ENCODE assay signal across 14 mouse cellular contexts in genomic region chr13:117705997-117706396, GRCm38 (mm10).
DNase-seq lines count a peak whose midpoint lies in the region; ATAC-seq and TF ChIP-seq lines count a peak whose summit lies in the region.
"Had no signal": no experiment of that assay in that cellular context is flagged by ENCODE, and none has a peak within 500 bp of the region (broad histone marks: within the 10 kb centered on the region; RNA-seq: fewer than 3 reads in every experiment).

No protein-coding gene starts in this region.

- H3K27me3 ChIP-seq in hindbrain, embryonic 13.5 days = no peaks in the 10 kb centered on the region
- H3K27me3 ChIP-seq in hindbrain, embryonic 11.5 days (ENCODE audit: control insufficient read depth, insufficient read depth, low read length) = no peaks in the 10 kb centered on the region
- H3K27me3 ChIP-seq in neural tube, embryonic 12.5 days (replicated peaks) = no peaks in the 10 kb centered on the region
- H3K27me3 ChIP-seq: kidney, embryonic 15.5 days; lung, embryonic 15.5 days; midbrain, embryonic 12.5 days had no signal

- H3K9me3 ChIP-seq in hindbrain, embryonic 13.5 days = no peaks in the 10 kb centered on the region
- no peaks in the 10 kb centered on the region for H3K9me3 ChIP-seq in hindbrain, embryonic 11.5 days (ENCODE audit: control insufficient read depth, low read length)
- H3K9me3 ChIP-seq in neural tube, embryonic 12.5 days = no peaks in the 10 kb centered on the region
- H3K9me3 ChIP-seq: kidney, embryonic 15.5 days; lung, embryonic 15.5 days; midbrain, embryonic 12.5 days had no signal

- no peak overlapping the region for H3K9ac ChIP-seq in hindbrain, embryonic 13.5 days
- no peak overlapping the region for H3K9ac ChIP-seq in hindbrain, embryonic 11.5 days (ENCODE audit: low read depth, low read length)
- no peak overlapping the region for H3K9ac ChIP-seq in neural tube, embryonic 12.5 days
- H3K9ac ChIP-seq: kidney, embryonic 15.5 days; lung, embryonic 15.5 days; midbrain, embryonic 12.5 days had no signal

- H3K36me3 ChIP-seq in hindbrain, embryonic 13.5 days = no peaks in the 10 kb centered on the region
- H3K36me3 ChIP-seq in hindbrain, embryonic 11.5 days (ENCODE audit: control insufficient read depth, insufficient read depth, low read length) = no peaks in the 10 kb centered on the region
- H3K36me3 ChIP-seq in neural tube, embryonic 12.5 days = no peaks in the 10 kb centered on the region
- H3K36me3 ChIP-seq: kidney, embryonic 15.5 days; lung, embryonic 15.5 days; midbrain, embryonic 12.5 days had no signal

- no peak overlapping the region for H3K4me2 ChIP-seq in hindbrain, embryonic 13.5 days
- H3K4me2 ChIP-seq in hindbrain, embryonic 11.5 days (replicated peaks; ENCODE audit: low read depth, low read length) = no peak overlapping the region
- no peak overlapping the region for H3K4me2 ChIP-seq in neural tube, embryonic 12.5 days (replicated peaks)
- H3K4me2 ChIP-seq: kidney, embryonic 15.5 days; lung, embryonic 15.5 days; midbrain, embryonic 12.5 days had no signal

- TF ChIP-seq CTCF in embryonic fibroblast, embryonic 13.5 days (IDR thresholded peaks at IDR 0.05; ENCODE audit: borderline replicate concordance, insufficient read depth, low read length) = no peak

- no peak for DNase-seq in hindbrain, embryonic 11.5 days (ENCODE audit: low spot score)
- peak; percentile 38 for DNase-seq in NIH3T3 (ENCODE audit: low read depth)
- DNase-seq in urinary bladder, adult 18-20 months (ENCODE audit: low spot score in 2 of 2) = no peak
- no peak for DNase-seq in kidney, adult 8-10 months
- DNase-seq: cerebellum, adult 9-10 months; gastrocnemius, postnatal 36 days; layer of hippocampus, adult 9-11 months had no signal

- H3K4me1 ChIP-seq in hindbrain, embryonic 13.5 days (replicated peaks) = 0 out of 2 replicates have a peak, but pooled peaks cover 2% of the 10 kb centered on the region
- H3K4me1 ChIP-seq in hindbrain, embryonic 11.5 days (replicated peaks; ENCODE audit: control insufficient read depth, insufficient read depth, low read length) = no peaks in the 10 kb centered on the region
- H3K4me1 ChIP-seq in embryonic fibroblast, embryonic 13.5 days (ENCODE audit: control insufficient read depth, insufficient read depth, low read length) = 0 out of 2 replicates have a peak, but pooled peaks cover 7% of the 10 kb centered on the region
- H3K4me1 ChIP-seq in neural tube, embryonic 12.5 days = no peaks in the 10 kb centered on the region
- H3K4me1 ChIP-seq: kidney, embryonic 15.5 days; midbrain, embryonic 12.5 days had no signal

- no peak overlapping the region for H3K4me3 ChIP-seq in hindbrain, embryonic 13.5 days
- H3K4me3 ChIP-seq in hindbrain, embryonic 11.5 days (ENCODE audit: low read depth, low read length) = no peak overlapping the region
- no peak overlapping the region for H3K4me3 ChIP-seq in embryonic fibroblast, embryonic 13.5 days (ENCODE audit: insufficient read depth, low read length)
- no peak overlapping the region for H3K4me3 ChIP-seq in neural tube, embryonic 12.5 days
- H3K4me3 ChIP-seq: kidney, embryonic 15.5 days; lung, embryonic 15.5 days; midbrain, embryonic 12.5 days had no signal

- ATAC-seq in hindbrain, embryonic 13.5 days (ENCODE audit: low FRiP score) = peak; percentile 81
- no peak for ATAC-seq in hindbrain, embryonic 11.5 days (ENCODE audit: low FRiP score)
- peak; percentile 91 for ATAC-seq in neural tube, embryonic 12.5 days (ENCODE audit: low FRiP score, low read depth)

- 73% methylated on average over 3 of the region's 3 CpGs for WGBS in hindbrain, embryonic 13.5 days
- whole genome bisulfite sequencing in hindbrain, embryonic 11.5 days = 93% methylated on average over 3 of the region's 3 CpGs
- 62% methylated on average over 3 of the region's 3 CpGs for WGBS in neural tube, embryonic 12.5 days

- no peak overlapping the region for H3K27ac ChIP-seq in hindbrain, embryonic 13.5 days
- H3K27ac ChIP-seq in hindbrain, embryonic 11.5 days (ENCODE audit: low read depth, low read length) = no peak overlapping the region
- peak overlapping the region; percentile 5; the same call in 1 of the 2 replicates for H3K27ac ChIP-seq in embryonic fibroblast, embryonic 13.5 days (ENCODE audit: insufficient read depth, low read length)
- no peak overlapping the region for H3K27ac ChIP-seq in neural tube, embryonic 12.5 days
- H3K27ac ChIP-seq: kidney, embryonic 15.5 days; midbrain, embryonic 12.5 days; stomach, postnatal 0 days had no signal

- no peak for TF ChIP-seq POLR2A in embryonic fibroblast, embryonic 13.5 days (IDR thresholded peaks at IDR 0.05; ENCODE audit: low read depth, low read length)
